Mouse (Mus musculus): Measurements from ENCODE around the gene Tnfrsf11a.
"Not testable (repeated sequence)": the region's sequence is repeated elsewhere in the genome, so short reads cannot be mapped to it uniquely, and the experiment has no call there.

Tnfrsf11a gene

DNA sequence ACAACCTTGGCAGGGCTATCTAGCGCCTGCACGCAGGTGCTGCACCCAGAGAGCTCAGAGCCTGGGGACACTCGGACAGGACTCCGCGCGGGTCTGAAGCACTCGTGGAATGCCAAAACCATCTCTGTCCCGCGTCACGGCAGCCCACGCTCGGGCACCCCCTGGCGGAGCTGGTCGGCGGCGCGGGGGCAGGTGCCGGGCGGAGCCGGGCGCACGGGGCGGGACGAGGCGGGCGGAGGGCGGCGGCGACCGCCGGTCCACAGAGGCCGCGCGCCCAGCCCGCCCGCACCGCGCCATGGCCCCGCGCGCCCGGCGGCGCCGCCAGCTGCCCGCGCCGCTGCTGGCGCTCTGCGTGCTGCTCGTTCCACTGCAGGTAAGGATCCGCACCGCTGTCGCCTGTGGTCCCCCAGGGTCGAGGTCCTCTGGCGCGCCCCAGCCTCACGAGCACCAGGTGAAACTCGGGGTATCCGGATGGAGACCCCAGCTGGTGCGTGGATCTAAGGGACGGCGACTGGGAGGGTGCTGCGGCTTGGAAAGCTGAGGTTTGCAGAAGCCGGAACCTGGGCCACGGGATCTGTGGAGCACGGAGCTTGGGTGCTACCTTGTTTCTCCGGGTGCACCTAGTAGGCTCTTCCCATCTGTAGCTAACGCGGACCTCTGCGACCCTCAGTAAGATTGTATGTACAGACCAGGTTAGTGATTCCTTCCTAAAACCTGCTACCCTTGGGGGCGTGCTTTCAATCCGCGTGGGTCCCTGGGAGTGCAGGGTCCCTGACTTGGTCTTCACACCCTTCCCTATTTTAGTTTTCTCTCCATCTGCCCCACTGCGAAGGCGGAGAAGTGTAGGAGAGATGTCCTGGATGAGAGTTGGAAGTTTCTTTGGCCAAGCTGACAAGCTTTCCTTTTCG is at the start of gene Tnfrsf11a:
Gene Tnfrsf11a (plus strand): TSS at position 262 of the 908 bp plus-strand sequence.
- peak; percentile 86 for DNase-seq

- no peak for DNase-seq
Measured at GRCm38 (mm10) chr1:105735318-105735717, 45.2 kb upstream of the Tnfrsf11a start.

GRCm38 (mm10) chr1:105738334-105738733 is 42.2 kb upstream of the Tnfrsf11a start:
- DNase-seq = no peak

DNA sequence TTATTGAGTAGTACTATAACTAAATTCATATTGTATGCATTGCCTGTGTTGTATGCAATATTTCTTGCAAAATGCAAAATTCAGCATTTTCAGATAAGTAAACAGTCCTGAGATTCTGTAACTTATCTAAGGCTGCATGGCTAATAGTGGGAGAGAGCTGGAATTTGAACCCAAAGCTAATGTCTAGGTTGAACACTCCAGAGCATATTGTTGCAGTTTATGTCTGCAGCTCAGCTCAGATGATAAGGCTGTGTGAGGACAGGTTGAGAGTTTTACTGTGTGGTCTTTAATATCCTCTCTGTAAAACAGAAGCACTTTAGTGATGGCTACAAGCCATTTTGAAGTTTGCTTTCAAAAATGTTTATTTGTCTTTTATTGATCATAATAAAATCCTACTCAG is 41.0 kb upstream of the Tnfrsf11a start:
- DNase-seq = no peak

DNA sequence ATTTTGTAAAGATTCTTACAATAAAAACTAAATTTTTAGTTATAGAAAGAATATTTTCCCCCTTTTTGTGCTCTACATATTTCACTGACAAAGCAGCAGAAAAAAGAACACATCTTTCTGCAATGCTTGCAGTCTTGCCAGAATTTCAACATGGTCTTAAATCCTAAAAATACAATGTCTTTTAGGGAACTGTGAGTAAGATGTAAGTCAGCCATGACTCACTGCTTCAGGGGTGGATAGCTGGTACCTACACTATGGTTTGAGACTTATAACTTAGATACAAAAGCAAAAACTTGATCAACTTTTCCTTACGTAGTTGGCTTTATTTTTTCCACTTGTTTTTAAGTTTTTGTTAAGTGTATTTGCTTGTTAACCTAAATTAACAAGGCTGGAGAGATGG is 38.0 kb upstream of the Tnfrsf11a start:
- no peak for DNase-seq

DNA sequence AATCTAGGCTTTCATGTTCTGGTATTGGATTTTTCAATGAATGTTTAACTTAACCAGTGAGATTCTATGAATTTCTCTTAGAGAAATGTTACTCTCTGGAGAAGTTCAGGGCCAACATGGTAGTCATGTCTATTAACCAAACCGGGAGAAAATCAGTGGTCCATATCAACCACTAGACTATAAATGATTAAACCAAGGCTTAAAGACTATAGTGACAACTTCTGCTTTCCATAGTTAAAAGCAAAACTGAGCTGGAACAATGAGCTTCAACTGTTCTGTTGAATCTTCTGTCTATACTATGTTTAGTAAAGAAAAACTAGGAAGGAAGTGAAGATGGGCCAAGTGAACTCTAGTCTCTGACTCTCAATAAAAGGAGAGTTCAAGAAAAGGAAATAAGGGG is 34.1 kb upstream of the Tnfrsf11a start:
- DNase-seq = no peak

- no peak for DNase-seq
Measured at GRCm38 (mm10) chr1:105746858-105747596, 33.5 kb upstream of the Tnfrsf11a start.

GRCm38 (mm10) chr1:105748091-105748799 is 32.3 kb upstream of the Tnfrsf11a start:
- DNase-seq = no peak

- no peak for DNase-seq
Measured at GRCm38 (mm10) chr1:105752196-105752595, 28.3 kb upstream of the Tnfrsf11a start.

DNA sequence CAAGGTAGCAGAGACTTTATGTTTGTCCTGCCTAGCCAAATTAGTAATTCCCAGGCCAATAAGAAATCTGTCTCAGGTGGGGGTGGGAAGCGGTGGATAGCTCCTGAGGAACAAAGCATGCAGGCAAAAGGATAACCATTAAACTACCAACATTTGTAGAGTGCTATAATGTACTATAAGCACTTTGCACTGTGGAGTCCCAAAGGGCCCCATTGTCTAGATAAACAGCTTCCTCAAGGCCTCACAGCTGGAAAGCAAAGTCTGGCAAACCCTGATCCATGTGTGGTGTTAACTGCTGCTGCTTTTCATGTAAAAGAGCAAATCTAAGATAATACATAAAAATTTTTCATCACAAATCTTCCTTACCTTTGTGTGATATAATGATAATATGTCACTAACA is 27.6 kb upstream of the Tnfrsf11a start:
- no peak for DNase-seq

GRCm38 (mm10) chr1:105758798-105759197 is 21.7 kb upstream of the Tnfrsf11a start:
- no peak for DNase-seq

GRCm38 (mm10) chr1:105759422-105760165 is 20.9 kb upstream of the Tnfrsf11a start:
- no peak for DNase-seq

DNA sequence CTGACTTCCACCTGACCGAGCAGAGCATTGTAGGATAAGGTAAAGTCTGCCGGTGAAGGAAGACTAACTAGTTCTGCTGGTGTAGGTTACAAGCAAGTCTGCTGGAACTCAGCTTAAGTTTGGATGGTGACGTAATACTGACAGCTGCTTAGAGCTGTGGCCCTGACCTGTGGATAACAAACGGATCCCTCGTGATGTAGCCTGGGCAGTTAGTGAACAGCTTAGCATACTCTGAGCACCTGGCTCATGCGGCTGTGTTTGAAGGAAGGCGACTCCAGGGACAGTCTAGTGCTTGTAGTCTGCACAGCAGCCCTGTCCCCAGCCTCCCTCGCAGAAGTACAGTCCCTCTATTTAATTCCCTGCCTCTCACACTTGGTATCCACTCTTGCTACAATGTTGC is 14.9 kb upstream of the Tnfrsf11a start:
- no peak for DNase-seq

DNA sequence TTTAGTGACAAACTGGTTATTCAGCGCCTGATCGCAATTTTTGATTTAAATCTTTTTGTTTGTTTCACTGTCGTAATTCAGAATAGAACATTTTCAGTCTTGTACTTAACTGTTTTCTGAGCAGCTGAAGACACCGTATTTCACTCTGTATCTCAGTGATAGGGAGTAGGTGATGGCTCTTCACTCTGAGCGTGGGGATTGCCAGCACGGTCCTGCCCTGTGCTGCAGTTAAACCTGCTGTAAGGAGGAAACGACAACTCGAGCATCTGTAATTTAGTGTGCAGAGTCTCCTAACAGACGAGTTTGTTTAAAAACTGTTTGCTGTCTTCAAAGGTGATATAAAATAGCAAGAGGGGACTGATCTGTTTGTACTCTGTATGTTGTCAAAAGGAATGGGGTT is 14.4 kb upstream of the Tnfrsf11a start:
- DNase-seq = not testable (repeated sequence)

DNA sequence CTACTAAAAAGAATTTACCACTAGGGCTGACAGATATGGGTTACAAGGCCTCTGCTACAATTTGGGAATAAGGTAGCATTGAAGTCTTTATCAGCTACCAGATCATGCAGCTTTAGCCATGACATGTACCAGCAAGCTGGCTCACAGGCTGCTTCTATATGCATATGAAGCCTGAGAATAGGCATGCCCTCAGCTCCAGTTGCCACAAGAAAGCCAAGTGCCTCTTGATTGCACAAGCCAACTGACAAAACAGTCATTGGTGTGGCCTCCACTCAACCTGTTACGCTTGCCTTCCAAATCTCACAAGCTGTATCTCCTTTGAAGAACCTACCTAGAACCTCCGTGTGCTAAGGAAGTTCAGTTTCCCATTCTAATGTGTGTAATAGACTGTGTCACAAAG is 12.1 kb upstream of the Tnfrsf11a start:
- DNase-seq = no peak

DNA sequence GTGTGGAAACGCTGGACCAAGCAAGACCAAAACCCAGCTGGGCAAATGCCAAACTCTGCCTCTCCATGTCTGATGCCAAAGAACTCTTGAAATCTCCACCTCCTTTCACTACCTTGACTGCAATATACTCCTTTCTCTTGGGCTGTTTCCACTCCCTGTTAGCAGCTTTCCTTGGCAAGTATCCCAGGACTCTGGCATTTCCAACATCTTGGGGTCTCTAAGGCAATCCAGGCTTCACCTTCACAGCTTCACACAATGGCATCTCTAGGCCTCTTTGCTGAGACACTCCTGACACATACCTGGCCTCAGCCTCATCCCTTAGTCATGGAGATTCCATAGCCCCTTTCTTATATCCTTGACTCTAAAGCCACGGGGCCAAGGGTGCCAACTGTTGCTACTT is 9.8 kb upstream of the Tnfrsf11a start:
- no peak for DNase-seq

GRCm38 (mm10) chr1:105776426-105776825 is 4.1 kb upstream of the Tnfrsf11a start:
- DNase-seq = no peak

- DNase-seq = peak; percentile 47 to 50
Measured at GRCm38 (mm10) chr1:105780079-105780456, 450 bp upstream of the Tnfrsf11a start.

DNA sequence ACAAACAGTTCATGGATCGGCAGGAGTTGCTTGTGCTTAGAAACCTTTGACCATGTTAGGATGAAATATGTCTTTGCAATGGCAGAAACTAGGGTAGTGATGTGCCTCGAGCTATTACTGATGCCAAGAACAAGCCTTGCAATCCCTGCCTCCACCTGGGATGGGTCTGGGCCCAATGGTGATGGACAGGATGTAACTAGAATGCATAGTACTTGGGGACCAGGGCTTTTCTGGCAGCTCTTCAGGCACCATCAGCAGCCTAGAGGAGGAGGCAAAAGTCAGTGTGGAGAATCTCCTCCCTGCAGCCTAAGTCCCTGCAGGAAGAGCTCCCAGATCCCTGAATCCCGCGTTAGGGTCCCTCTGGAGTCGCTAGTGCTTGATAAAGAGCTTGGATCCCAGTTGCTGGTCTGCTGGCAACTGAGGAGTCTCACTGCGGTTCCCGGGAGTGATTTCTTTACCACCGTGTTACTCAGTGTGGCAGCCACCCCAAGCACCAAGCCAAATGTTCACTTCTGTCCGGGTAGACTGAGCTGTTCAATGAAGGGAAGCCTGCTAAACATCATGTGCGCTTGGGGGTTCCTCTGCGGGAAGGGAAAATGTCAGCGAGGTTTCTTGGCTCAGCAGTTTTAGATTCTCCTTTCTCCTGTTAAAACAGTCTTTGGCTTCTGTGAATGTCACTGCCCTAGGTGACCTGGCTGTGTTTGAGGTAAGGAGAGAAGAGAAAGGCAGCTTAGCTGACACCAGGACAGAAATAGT is 1.1 kb downstream of the Tnfrsf11a start:
- peak; percentile 48 for DNase-seq

GRCm38 (mm10) chr1:105784257-105785016 is 3.9 kb downstream of the Tnfrsf11a start:
- DNase-seq = no peak

GRCm38 (mm10) chr1:105785146-105785545 is 4.6 kb downstream of the Tnfrsf11a start:
- no peak for DNase-seq
